Mouse (Mus musculus) cortical plate, adult 2 months (tissue): ENCODE data around the gene Abcc8.

Experiments
- CTCF ChIP-seq: fragments of 200-500 bp; IDR thresholded peaks from 2 replicates; pipeline ENCODE4 v1.5.1; 2011; ENCODE audit warnings: mild to moderate bottlenecking, control low read depth, low read length; ENCODE audit not compliant: insufficient read depth; ENCODE audit errors: extremely low read depth
- POLR2A ChIP-seq: fragments of 200-500 bp; IDR thresholded peaks from 2 replicates; pipeline ENCODE4 v1.6.1; 2011; ENCODE audit warnings: mild to moderate bottlenecking, low read length, control low read depth; ENCODE audit not compliant: insufficient read depth; ENCODE audit errors: extremely low read depth

GRCm38 (mm10) chr7:46208131-46208530, 28.3 kb upstream of the Abcc8 start:
- no peak for TF ChIP-seq POLR2A
- TF ChIP-seq CTCF = no peak
